Mouse (Mus musculus) urinary bladder, postnatal 14 days (tissue): Measurements from ENCODE around the gene Cxcl12.

Experiments used
- DNase-seq: peaks from one replicate; pipeline ENCODE4 v3.0.0; 2021; ENCODE audit warnings: low spot score

The Cxcl12 gene

DNA sequence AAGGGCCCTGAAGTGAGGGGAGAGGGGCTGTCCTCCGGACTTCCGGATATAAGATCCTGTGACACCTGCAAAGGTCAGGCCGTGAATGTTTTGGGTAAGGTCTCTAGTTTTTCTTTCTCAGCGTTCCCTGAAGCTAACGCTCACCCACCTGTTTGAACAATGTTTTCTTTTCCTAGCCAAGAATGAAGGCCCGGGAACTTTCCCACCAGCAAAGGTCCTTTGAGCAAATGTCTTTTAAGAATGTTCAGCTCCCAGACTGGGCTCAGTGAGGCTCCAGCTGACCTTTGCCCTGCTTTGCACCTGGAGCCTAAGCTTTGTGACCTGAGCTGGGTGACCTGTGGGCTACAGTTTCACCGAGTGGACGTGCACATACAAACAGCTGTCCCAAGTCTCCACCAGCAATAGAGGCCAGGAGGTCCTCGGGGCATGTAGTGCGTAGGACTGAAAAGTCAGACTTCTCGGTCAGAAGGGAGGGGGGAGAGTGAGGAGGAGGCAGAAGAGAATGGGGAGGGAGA lies 52.6 kb downstream of the Cxcl12 start:
- DNase-seq = no peak
